Mouse (Mus musculus): ENCODE measurements around the gene Axdnd1.

DNA sequence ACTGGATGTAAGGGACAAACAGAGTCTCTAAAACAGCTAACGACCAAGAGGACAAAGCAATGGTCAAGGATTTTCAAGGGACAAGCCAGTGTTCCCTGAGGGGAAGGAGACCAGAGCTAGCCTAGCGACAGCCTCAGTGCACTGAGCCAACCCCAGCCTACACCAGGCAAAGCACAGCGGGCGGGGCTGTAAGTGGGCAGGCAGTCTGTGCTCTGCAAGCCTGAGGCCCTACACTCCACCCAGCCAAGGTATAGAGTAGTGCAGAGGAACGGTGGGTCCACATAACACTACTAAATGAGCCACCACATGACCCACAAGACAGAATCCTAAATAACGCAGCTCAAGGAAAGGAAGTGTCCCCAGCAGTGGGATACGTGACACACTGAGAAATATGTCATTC, 147.3 kb downstream of the Axdnd1 start:
- no peak for TF ChIP-seq ZC3H11A (IDR thresholded peaks at IDR 0.05; ENCODE audit: borderline replicate concordance, low read depth, low read length)
- no peak for TF ChIP-seq ZNF384 (IDR thresholded peaks at IDR 0.05; ENCODE audit: low read depth, low read length)
- no peak for TF ChIP-seq HCFC1 (IDR thresholded peaks at IDR 0.05; ENCODE audit: borderline replicate concordance, insufficient read depth, low read length)
- no peak for TF ChIP-seq CHD2 (IDR thresholded peaks at IDR 0.05; ENCODE audit: low read depth, low read length)
- no peak for TF ChIP-seq MAFK (IDR thresholded peaks at IDR 0.05; ENCODE audit: insufficient read depth, low read depth, low read length)
